Mouse (Mus musculus) MN1 (cell line): ENCODE measurements around the gene Frzb.

Experiments used
- DNase-seq: peaks from one replicate; pipeline ENCODE4 v3.0.0-alpha.2; 2016; ENCODE audit warnings: low spot score

Gene Frzb

DNA sequence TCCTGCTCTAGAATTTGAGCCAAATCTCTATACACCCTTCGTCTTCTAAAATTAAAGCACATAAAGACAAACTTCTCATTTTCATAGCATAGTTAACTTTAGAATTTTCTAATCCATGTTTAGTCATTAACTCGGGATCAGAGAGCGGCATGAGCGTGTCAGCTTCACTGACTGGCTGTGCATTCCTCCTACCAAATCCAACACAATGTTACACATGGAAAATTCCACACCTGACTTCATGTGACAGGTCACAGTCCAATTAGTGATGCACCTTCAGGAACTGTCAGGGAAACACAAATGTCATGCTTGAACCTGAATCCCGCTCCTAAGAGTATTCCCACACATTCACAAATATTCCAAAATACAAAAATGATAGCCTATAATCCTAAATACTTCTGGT, 24.3 kb downstream of the Frzb start:
- no peak for DNase-seq

GRCm38 (mm10) chr2:80421990-80422389, 25.4 kb downstream of the Frzb start:
- no peak for DNase-seq

DNA sequence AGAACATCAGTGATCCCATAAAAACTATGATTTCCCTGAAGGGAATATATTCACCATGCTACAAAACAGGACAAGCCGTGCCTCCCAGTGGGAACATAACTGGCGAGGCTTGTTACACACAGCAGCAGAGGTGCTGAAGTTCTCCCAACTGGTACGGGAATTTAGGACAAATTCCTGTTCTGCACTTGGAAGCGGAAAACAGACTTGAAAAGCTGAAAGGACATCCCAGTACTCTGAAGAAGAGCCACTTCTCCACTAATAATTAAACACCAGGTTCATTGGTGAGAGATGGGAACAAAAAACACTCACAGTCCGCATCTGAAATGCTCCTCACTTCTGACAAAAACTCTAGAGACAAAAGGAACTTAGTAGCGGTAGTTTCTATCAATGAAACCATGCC, 31.1 kb downstream of the Frzb start:
- DNase-seq, result no peak

GRCm38 (mm10) chr2:80414387-80414786, 33.0 kb downstream of the Frzb start:
- no peak for DNase-seq

GRCm38 (mm10) chr2:80413124-80413523, 34.3 kb downstream of the Frzb start:
- DNase-seq, result no peak

DNA sequence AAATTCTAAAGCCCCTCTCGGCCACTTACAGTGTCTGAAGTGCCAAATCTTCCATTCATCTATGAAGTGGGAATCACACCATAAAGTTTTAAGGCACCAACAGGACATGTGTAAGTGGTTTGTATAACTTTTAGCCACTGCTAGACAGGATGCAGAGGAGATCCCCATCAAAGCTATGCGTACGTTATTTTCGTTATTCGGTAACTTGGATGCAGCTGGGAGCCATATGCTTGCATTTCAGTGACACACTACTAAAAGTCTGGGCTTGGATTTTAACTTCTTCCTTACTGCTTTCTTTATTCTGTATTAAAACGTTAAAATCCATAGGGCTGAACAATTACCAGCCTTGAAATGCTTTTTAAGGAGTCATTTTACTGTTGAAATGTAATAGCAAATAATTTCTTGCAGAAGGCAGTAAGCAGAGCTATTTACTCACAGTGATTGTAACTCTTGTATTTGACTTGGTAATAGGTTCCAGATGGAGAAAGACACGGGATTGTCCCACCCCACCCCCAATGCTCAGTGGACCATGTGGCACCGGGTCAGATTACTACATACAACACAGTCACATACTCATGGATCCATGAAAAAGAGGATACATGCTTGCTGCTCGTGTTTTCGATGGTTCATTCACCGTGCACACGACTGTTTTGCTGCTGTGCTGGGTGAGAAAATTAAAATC, 37.4 kb downstream of the Frzb start:
- DNase-seq, result no peak

DNA sequence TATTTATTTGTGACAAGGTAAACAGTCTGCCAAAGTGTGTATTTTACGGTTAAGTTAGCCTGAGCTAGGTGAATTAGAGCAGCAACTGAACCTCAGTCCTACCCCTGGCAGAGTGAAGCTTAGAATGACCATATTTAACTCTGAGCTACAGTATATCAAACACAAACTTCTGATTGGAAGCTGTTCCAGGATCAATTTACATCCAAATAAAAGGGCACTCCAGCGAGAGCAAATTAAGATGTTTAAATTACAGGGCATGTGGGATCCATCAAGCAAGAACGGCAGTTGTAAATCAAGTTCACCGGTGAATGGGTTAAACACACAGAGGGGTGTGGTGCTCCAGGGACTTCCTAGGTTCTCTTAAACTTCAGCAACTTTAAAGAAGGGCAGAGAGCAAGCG, 42.7 kb downstream of the Frzb start:
- DNase-seq, result no peak

DNA sequence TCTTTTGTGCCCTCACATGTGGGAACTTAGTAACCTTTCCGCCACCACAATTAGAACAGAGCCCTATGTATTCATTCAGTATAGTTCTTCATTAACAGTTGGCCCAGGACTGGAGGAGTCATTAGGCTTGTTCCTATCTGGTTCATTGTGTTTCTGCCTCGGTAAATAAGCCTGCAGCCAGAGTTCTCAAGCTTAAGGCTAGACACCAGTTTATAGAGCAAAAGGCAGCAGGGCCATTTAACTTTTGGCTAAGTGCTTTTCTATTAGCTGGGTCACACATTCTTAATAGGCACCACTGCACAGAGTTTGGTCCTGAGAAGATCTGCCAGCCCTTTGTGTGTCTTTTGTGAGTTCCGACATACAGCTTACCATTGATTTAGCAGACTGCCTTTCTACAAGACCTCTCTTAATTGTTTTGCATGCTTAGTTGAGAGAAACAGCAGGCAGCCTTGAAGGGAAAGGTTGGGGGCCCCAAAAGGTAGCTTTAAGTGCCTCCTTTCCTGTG, 48.8 kb downstream of the Frzb start:
- DNase-seq, result no peak

GRCm38 (mm10) chr2:80396864-80397263, 50.6 kb downstream of the Frzb start:
- DNase-seq, result no peak

GRCm38 (mm10) chr2:80396057-80396456, 51.4 kb downstream of the Frzb start:
- no peak for DNase-seq

DNA sequence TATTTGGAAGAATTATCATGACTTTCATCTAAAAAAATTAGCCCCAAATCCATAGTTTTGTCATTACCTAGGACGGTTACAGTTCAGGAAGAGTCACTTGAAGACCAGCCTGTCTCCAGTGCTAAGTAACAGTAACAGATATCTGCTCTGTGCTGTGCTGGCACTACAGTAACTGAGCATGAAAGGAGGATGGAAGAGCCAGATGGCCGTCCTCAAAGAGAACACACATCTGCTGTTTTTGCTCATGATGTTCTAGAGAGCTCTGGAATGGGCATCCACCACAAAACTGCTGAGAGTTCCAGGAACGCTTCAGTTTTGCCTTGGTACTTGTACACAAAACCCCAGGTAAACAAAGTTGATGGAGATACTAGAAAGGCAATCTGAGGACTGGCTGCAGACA, 59.1 kb downstream of the Frzb start:
- DNase-seq, result no peak

DNA sequence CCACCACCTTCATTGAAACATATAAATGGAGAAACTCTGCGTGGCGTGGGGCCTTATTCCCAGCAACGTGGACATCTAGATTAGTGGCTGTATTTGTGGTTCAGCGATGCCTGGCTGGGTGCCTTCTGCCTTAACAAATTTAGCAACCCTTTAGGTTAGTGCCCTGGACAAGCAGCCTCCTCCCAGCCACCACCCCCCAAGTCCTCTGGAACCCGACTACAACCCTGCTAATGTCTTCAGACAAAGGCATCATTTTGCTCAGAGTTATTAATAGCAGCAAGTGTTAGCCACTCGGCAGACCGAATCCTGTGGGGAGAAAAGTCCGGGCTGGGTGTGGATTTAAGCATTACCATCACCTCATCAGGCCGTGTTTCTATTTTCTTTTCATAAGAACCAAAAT, 59.8 kb downstream of the Frzb start:
- no peak for DNase-seq

DNA sequence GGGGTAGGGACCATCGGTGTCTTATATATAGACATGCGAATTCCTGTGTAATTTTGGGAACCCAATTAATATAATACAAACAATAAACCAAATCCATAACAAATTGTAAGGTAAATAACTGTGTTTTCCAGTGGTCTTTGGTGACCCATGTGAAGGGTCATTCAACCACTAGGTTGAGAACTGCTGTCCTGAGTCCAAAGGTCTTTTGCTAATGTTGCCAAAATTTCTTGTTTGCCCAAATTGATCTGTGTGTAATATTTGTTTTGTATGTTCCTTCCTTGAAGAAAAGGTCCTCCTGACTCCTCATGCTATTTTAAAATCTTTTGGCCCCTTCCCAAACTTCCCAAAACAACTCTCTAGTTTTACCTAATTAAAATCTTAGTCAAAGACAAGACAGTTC, 61.2 kb downstream of the Frzb start:
- no peak for DNase-seq

GRCm38 (mm10) chr2:80384447-80384846, 63.0 kb downstream of the Frzb start:
- no peak for DNase-seq

DNA sequence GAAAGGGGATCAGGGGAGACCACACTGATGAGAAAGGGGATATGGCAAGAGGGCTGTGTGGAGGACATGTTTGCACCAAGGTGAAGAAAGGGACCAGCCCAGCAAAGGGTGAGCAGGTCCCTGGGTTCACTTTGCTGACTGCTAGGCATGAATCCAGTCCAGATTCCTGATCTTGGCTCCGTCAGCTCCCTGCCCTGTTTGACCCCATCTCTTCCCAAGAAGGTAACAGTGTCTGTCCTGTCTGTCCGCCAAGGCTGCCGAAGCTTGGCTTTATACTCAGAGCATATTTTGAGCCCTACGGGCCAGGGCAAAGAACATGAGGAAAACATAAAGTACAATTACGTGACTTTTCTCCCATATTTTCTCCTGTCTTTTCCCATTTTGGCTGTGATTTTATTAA, 67.6 kb downstream of the Frzb start:
- no peak for DNase-seq

DNA sequence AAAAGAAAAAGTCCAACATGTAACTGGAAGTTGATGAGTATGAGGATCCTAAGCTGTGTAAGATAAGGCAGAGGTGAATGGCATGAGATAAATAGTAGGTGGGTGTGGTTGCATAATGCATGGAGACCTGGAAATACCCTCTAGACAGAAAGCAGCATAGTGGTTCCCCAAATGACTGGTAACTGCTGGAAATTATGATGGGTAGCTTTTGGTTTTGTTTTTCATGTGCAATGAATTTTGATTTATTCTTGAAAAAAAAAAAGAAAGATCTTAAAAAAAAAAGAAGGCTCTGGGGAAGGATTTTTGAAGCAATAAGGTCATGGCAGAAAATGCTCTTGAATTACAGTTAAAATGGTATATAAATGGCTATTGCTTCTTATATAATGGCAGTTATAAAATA, 72.5 kb downstream of the Frzb start:
- DNase-seq, result no peak

GRCm38 (mm10) chr2:80371458-80371857, 76.0 kb downstream of the Frzb start:
- DNase-seq, result no peak
